ENCODE assay signal across 17 mouse cellular contexts in genomic region chr9:40671323-40671930, GRCm38 (mm10). TPM values are rescaled to one million over a fixed set of nuclear protein-coding genes. Genes with fewer than 3 reads are reported as not detected.
DNase-seq lines count a peak whose midpoint lies in the region; ATAC-seq and TF ChIP-seq lines count a peak whose summit lies in the region.
"Had no signal": no experiment of that assay in that cellular context is flagged by ENCODE, and none has a peak within 500 bp of the region (broad histone marks: within the 10 kb centered on the region; RNA-seq: fewer than 3 reads in every experiment).

No protein-coding gene starts in this region.

- DNase-seq in forebrain, embryonic 11.5 days (ENCODE audit: low spot score): no peak
- DNase-seq in liver, embryonic 11.5 days (ENCODE audit: low spot score): no peak
- DNase-seq in left cerebral cortex, adult 2 months (ENCODE audit: extremely low spot score in 1 of 2, low spot score in 2 of 2): no peak
- DNase-seq in adrenal gland, postnatal 25 days: no peak
- DNase-seq: cerebellum, adult 2 months; kidney, adult 8-10 months; lung, adult 2 months; right cerebral cortex, postnatal 4 days; thymus, adult 18-20 months had no signal

- peaks cover 19% of the 10 kb centered on the region for H3K4me1 ChIP-seq in neural tube, embryonic 13.5 days (replicated peaks)
- peaks cover 12% of the 10 kb centered on the region for H3K4me1 ChIP-seq in neural tube, embryonic 15.5 days
- H3K4me1 ChIP-seq in forebrain, embryonic 11.5 days (replicated peaks; ENCODE audit: control insufficient read depth, insufficient read depth, low read length): peaks cover 7% of the 10 kb centered on the region; the same call in 1 of the 2 replicates
- peaks cover 19% of the 10 kb centered on the region for H3K4me1 ChIP-seq in limb, embryonic 15.5 days
- H3K4me1 ChIP-seq in liver, embryonic 11.5 days (replicated peaks; ENCODE audit: control insufficient read depth, insufficient read depth, low read length): no peaks in the 10 kb centered on the region; the same call in 1 of the 2 replicates

- no peaks in the 10 kb centered on the region for H3K27me3 ChIP-seq in neural tube, embryonic 13.5 days
- H3K27me3 ChIP-seq in neural tube, embryonic 15.5 days (replicated peaks): no peaks in the 10 kb centered on the region
- H3K27me3 ChIP-seq in forebrain, embryonic 11.5 days (ENCODE audit: control insufficient read depth, insufficient read depth, low read length): no peaks in the 10 kb centered on the region
- no peaks in the 10 kb centered on the region for H3K27me3 ChIP-seq in limb, embryonic 15.5 days
- H3K27me3 ChIP-seq in liver, embryonic 11.5 days (replicated peaks; ENCODE audit: control insufficient read depth, insufficient read depth, low read length): no peaks in the 10 kb centered on the region; the same call in 1 of the 2 replicates

- no peak for TF ChIP-seq CTCF in left cerebral cortex, adult 2 months (IDR thresholded peaks at IDR 0.05)

- 26% methylated on average over 4 of the region's 4 CpGs for WGBS in neural tube, embryonic 13.5 days
- 29% methylated on average over 4 of the region's 4 CpGs for WGBS in neural tube, embryonic 15.5 days
- WGBS in forebrain, embryonic 11.5 days: 46% methylated on average over 4 of the region's 4 CpGs
- 46% methylated on average over 4 of the region's 4 CpGs for WGBS in limb, embryonic 15.5 days
- 45% methylated on average over 4 of the region's 4 CpGs for WGBS in liver, embryonic 11.5 days

- H3K4me3 ChIP-seq in neural tube, embryonic 13.5 days: no peak overlapping the region
- no peak overlapping the region for H3K4me3 ChIP-seq in neural tube, embryonic 15.5 days (replicated peaks)
- H3K4me3 ChIP-seq in forebrain, embryonic 11.5 days (ENCODE audit: low read depth, low read length): no peak overlapping the region
- H3K4me3 ChIP-seq in limb, embryonic 15.5 days: no peak overlapping the region
- no peak overlapping the region for H3K4me3 ChIP-seq in liver, embryonic 11.5 days (ENCODE audit: low read depth, low read length)
- no peak overlapping the region for H3K4me3 ChIP-seq in left cerebral cortex, adult 2 months
- H3K4me3 ChIP-seq: heart, embryonic 15.5 days; myocyte had no signal

- no peak overlapping the region for H3K9ac ChIP-seq in neural tube, embryonic 13.5 days
- no peak overlapping the region for H3K9ac ChIP-seq in neural tube, embryonic 15.5 days (replicated peaks)
- no peak overlapping the region for H3K9ac ChIP-seq in forebrain, embryonic 11.5 days (ENCODE audit: low read length)
- no peak overlapping the region for H3K9ac ChIP-seq in limb, embryonic 15.5 days
- H3K9ac ChIP-seq in liver, embryonic 11.5 days (ENCODE audit: low read depth, low read length): no peak overlapping the region
- H3K9ac ChIP-seq: heart, embryonic 15.5 days had no signal

- ATAC-seq in neural tube, embryonic 13.5 days (ENCODE audit: low read depth): no peak
- no peak for ATAC-seq in neural tube, embryonic 15.5 days (ENCODE audit: low FRiP score)
- peak; percentile 56; the same call in 1 of the 2 replicates for ATAC-seq in forebrain, embryonic 11.5 days (replicated peaks; ENCODE audit: low FRiP score)
- peak; percentile 30; the same call in 1 of the 2 replicates for ATAC-seq in limb, embryonic 15.5 days (ENCODE audit: insufficient number of reproducible peaks, low FRiP score, low TSS enrichment, low read depth)
- ATAC-seq in liver, embryonic 11.5 days (replicated peaks; ENCODE audit: low FRiP score): no peak
- ATAC-seq in megakaryocyte progenitor cell, adult 5-6 weeks (replicated peaks; ENCODE audit: poor library complexity): no peak

- H3K9me3 ChIP-seq in neural tube, embryonic 13.5 days: no peaks in the 10 kb centered on the region
- H3K9me3 ChIP-seq in neural tube, embryonic 15.5 days (replicated peaks): no peaks in the 10 kb centered on the region
- no peaks in the 10 kb centered on the region for H3K9me3 ChIP-seq in forebrain, embryonic 11.5 days (ENCODE audit: control insufficient read depth, low read length)
- H3K9me3 ChIP-seq in limb, embryonic 15.5 days: no peaks in the 10 kb centered on the region
- H3K9me3 ChIP-seq in liver, embryonic 11.5 days (ENCODE audit: control insufficient read depth, low read length): no peaks in the 10 kb centered on the region
- H3K9me3 ChIP-seq: heart, embryonic 15.5 days had no signal

- intact Hi-C loops in left cerebral cortex, adult 2 months (cut with DNase I): no loop called here

- no peaks in the 10 kb centered on the region for H3K36me3 ChIP-seq in neural tube, embryonic 13.5 days
- H3K36me3 ChIP-seq in neural tube, embryonic 15.5 days: no peaks in the 10 kb centered on the region
- H3K36me3 ChIP-seq in forebrain, embryonic 11.5 days (ENCODE audit: control insufficient read depth, insufficient read depth, low read length): no peaks in the 10 kb centered on the region
- no peaks in the 10 kb centered on the region for H3K36me3 ChIP-seq in limb, embryonic 15.5 days
- no peaks in the 10 kb centered on the region for H3K36me3 ChIP-seq in liver, embryonic 11.5 days (ENCODE audit: control insufficient read depth, insufficient read depth, low read length)
- H3K36me3 ChIP-seq: heart, embryonic 15.5 days had no signal

- peak overlapping the region; percentile 34; the same call in 1 of the 2 replicates for H3K27ac ChIP-seq in neural tube, embryonic 13.5 days (replicated peaks)
- no peak overlapping the region for H3K27ac ChIP-seq in neural tube, embryonic 15.5 days (replicated peaks)
- peak overlapping the region; percentile 31; the same call in 1 of the 2 replicates for H3K27ac ChIP-seq in forebrain, embryonic 11.5 days (ENCODE audit: low read depth, low read length)
- peak overlapping the region; percentile 34; the same call in 1 of the 2 replicates for H3K27ac ChIP-seq in limb, embryonic 15.5 days
- H3K27ac ChIP-seq in liver, embryonic 11.5 days (ENCODE audit: low read depth, low read length): no peak overlapping the region
- no peak overlapping the region for H3K27ac ChIP-seq in left cerebral cortex, adult 2 months
- H3K27ac ChIP-seq: heart, embryonic 15.5 days had no signal

- H3K4me2 ChIP-seq in neural tube, embryonic 13.5 days: no peak overlapping the region
- no peak overlapping the region for H3K4me2 ChIP-seq in neural tube, embryonic 15.5 days
- no peak overlapping the region for H3K4me2 ChIP-seq in forebrain, embryonic 11.5 days (ENCODE audit: low read depth, low read length, severe bottlenecking)
- H3K4me2 ChIP-seq in limb, embryonic 15.5 days: no peak overlapping the region
- H3K4me2 ChIP-seq in liver, embryonic 11.5 days: no peak overlapping the region
- H3K4me2 ChIP-seq: heart, embryonic 15.5 days had no signal

RNA-seq across cellular contexts. Expression of gene Gm21915, which starts 1.0 kb away (rescaled TPM):
- polyA plus RNA-seq in neural tube, embryonic 13.5 days (2015; fragmentation: Nextera tagmentation; extraction: Ambion mirVana): not detected in 2 replicates
- not detected in 2 replicates for polyA plus RNA-seq in neural tube, embryonic 15.5 days (2015; fragmentation: Nextera tagmentation; extraction: Ambion mirVana)
- polyA plus RNA-seq in forebrain, embryonic 11.5 days (2014; fragmentation: Nextera tagmentation; extraction: Ambion mirVana): not detected in 2 replicates
- polyA plus RNA-seq in limb, embryonic 15.5 days (2015; fragmentation: Nextera tagmentation; extraction: Ambion mirVana): not detected in 2 replicates
- not detected in 2 replicates for polyA plus RNA-seq in liver, embryonic 11.5 days (2014; fragmentation: Nextera tagmentation; extraction: Ambion mirVana)
- not detected in 2 replicates for total RNA-seq in megakaryocyte progenitor cell, adult 5-6 weeks (2015)
- total RNA-seq in megakaryocyte progenitor cell, adult 5-6 weeks (2017): not detected in 2 replicates
- not detected for total RNA-seq in left cerebral cortex, adult 2 months (2021)
- total RNA-seq in adrenal gland, postnatal 25 days (2021): not detected in 2 replicates
- total RNA-seq: adrenal gland, adult 18-20 months; left cerebral cortex, adult 18-20 months had no signal
- polyA plus RNA-seq: cerebellum, adult 2 months; heart, embryonic 15.5 days; lung, adult 2 months; myocyte had no signal

RNA-seq across cellular contexts. Expression of gene Clmp, which starts 14.3 kb away (rescaled TPM):
- polyA plus RNA-seq in neural tube, embryonic 13.5 days (2015; fragmentation: Nextera tagmentation; extraction: Ambion mirVana): 51.5 and 52.0 TPM in 2 replicates
- 41.7 and 51.2 TPM in 2 replicates for polyA plus RNA-seq in neural tube, embryonic 15.5 days (2015; fragmentation: Nextera tagmentation; extraction: Ambion mirVana)
- polyA plus RNA-seq in forebrain, embryonic 11.5 days (2014; fragmentation: Nextera tagmentation; extraction: Ambion mirVana): 23.3 and 24.6 TPM in 2 replicates
- 36.0 and 44.2 TPM in 2 replicates for polyA plus RNA-seq in limb, embryonic 15.5 days (2015; fragmentation: Nextera tagmentation; extraction: Ambion mirVana)
- polyA plus RNA-seq in liver, embryonic 11.5 days (2014; fragmentation: Nextera tagmentation; extraction: Ambion mirVana): 7.4 and 7.7 TPM in 2 replicates
- 0.10 and 0.22 TPM in 2 replicates for total RNA-seq in megakaryocyte progenitor cell, adult 5-6 weeks (2015)
- total RNA-seq in megakaryocyte progenitor cell, adult 5-6 weeks (2017): 0.25 and 0.54 TPM in 2 replicates
- total RNA-seq in left cerebral cortex, adult 2 months (2021): 10 to 100 TPM; 27.3 to 31.1 TPM
- total RNA-seq in adrenal gland, postnatal 25 days (2021): 2.8 and 5.9 TPM in 2 replicates

Comparison
In these comparisons a context has a peak if more than half of its experiments do, and no peak if none do; other contexts are left out.
1. H3K27ac ChIP-seq: peak in neural tube, embryonic 13.5 days (single experiment), forebrain, embryonic 11.5 days (single experiment) and limb, embryonic 15.5 days (single experiment); none in neural tube, embryonic 15.5 days (single experiment), liver, embryonic 11.5 days (single experiment) and left cerebral cortex, adult 2 months (single experiment).
2. ATAC-seq: peak in forebrain, embryonic 11.5 days (single experiment) and limb, embryonic 15.5 days (single experiment); none in neural tube, embryonic 13.5 days (single experiment), neural tube, embryonic 15.5 days (single experiment), liver, embryonic 11.5 days (single experiment) and megakaryocyte progenitor cell, adult 5-6 weeks (single experiment).